Mouse (Mus musculus): ENCODE measurements around the gene Rnf207. TPM values are rescaled to one million over a fixed set of nuclear protein-coding genes. Genes with fewer than 3 reads are reported as not detected.

Rnf207 gene
- polyA plus RNA-seq, 2 experiments = 0.04 to 0.16 TPM

DNA sequence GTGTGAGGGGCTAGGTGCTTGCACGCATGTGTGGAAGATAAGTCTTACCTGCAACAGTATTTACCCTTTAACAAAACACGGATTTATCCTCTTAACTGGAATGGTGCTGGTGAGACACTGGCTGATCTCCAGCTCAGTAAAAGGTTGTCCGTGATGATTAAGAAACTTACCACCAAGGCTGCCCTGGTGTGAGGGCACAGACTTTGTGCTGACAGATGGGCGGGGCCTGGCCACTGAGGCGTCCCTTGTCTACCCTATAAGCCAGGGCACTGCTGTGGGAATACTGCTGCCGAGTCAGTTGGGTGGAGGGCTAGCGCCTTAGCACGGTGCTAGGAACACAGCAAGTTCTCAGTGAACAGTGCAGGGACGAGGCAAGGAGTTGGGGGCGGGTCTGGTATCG, 16.8 kb downstream of the Rnf207 start:
- no peak overlapping the region for H3K4me3 ChIP-seq (ENCODE audit: insufficient read depth in 1 of 2, low read depth in 2 of 2, low read length in 2 of 2)
- no peaks in the 10 kb centered on the region for H3K9me3 ChIP-seq (ENCODE audit: control insufficient read depth, low read length)
- 70% methylated on average over 11 of the region's 11 CpGs for WGBS (ENCODE audit: insufficient replicate concordance)
- H3K9ac ChIP-seq (replicated peaks) = no peak overlapping the region
- H3K4me1 ChIP-seq (replicated peaks; ENCODE audit: control insufficient read depth in 2 of 2, insufficient read depth in 2 of 2, low read length in 1 of 2) = peaks cover 8 to 9% of the 10 kb centered on the region in 2 experiments
- TF ChIP-seq CTCF (IDR thresholded peaks at IDR 0.05; ENCODE audit: low read depth) = no peak
- TF ChIP-seq EP300 (IDR thresholded peaks at IDR 0.05; ENCODE audit: low read depth) = no peak
- peaks cover 9% of the 10 kb centered on the region for H3K36me3 ChIP-seq (replicated peaks; ENCODE audit: control insufficient read depth, insufficient read depth, low read depth)
- ATAC-seq (ENCODE audit: insufficient read depth) = no peak
- H3K4me2 ChIP-seq (ENCODE audit: low read depth) = no peak overlapping the region
- no peak for DNase-seq (ENCODE audit: low read depth in 3 of 3, low spot score in 3 of 3)
- H3K27ac ChIP-seq = no peak overlapping the region
- no peaks in the 10 kb centered on the region for H3K27me3 ChIP-seq (ENCODE audit: control insufficient read depth, insufficient read depth, low read length)

DNA sequence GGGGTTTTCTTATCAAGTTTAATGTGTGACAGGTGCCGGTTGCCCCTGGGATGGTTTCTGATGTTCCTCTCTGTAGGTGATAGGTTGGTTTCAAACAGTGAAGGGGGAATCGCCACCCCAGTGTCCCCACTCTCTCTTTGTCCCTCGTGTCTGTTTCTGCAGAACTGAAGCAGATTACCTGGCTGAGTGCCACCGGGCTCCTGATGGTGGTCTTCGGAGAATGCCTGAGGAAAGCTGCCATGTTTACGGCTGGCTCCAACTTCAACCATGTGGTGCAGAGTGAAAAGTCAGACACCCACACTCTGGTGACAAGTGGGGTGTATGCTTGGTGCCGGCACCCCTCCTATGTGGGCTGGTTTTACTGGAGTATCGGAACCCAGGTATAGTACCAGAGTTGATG, 18.4 kb downstream of the Rnf207 start:
- Histone ChIP-seq H3K36me3 (replicated peaks; ENCODE audit: control insufficient read depth, insufficient read depth, low read depth) (peaks cover 9% of the 10 kb centered on the region), H3K27me3 (ENCODE audit: control insufficient read depth, insufficient read depth, low read length) (no peaks in the 10 kb centered on the region), H3K9me3 (ENCODE audit: control insufficient read depth, low read length) (no peaks in the 10 kb centered on the region), H3K4me3 (ENCODE audit: insufficient read depth in 1 of 2, low read depth in 2 of 2, low read length in 2 of 2) (no peak overlapping the region), H3K4me1 (replicated peaks; ENCODE audit: control insufficient read depth in 2 of 2, insufficient read depth in 2 of 2, low read length in 1 of 2) (peaks cover 16 to 18% of the 10 kb centered on the region in 2 experiments), H3K4me2 (ENCODE audit: low read depth) (no peak overlapping the region), H3K9ac (replicated peaks) (no peak overlapping the region), H3K27ac (no peak overlapping the region)
- ATAC-seq (ENCODE audit: insufficient read depth) = no peak
- DNase-seq (ENCODE audit: low read depth in 3 of 3, low spot score in 3 of 3) = no peak
- TF ChIP-seq CTCF (IDR thresholded peaks at IDR 0.05; ENCODE audit: low read depth) (no peak), EP300 (IDR thresholded peaks at IDR 0.05; ENCODE audit: low read depth) (no peak)
- 81% methylated on average over 8 of the region's 8 CpGs for whole genome bisulfite sequencing (ENCODE audit: insufficient replicate concordance)

- no peak for DNase-seq (ENCODE audit: low read depth in 3 of 3, low spot score in 3 of 3)
- 70% methylated on average over 14 of the region's 14 CpGs for WGBS (ENCODE audit: insufficient replicate concordance)
- Histone ChIP-seq H3K27ac (no peak overlapping the region), H3K9me3 (ENCODE audit: control insufficient read depth, low read length) (no peaks in the 10 kb centered on the region), H3K9ac (replicated peaks) (no peak overlapping the region; the same call in 1 of the 2 replicates), H3K36me3 (replicated peaks; ENCODE audit: control insufficient read depth, insufficient read depth, low read depth) (peaks cover 9% of the 10 kb centered on the region), H3K4me3 (ENCODE audit: insufficient read depth in 1 of 2, low read depth in 2 of 2, low read length in 2 of 2) (no peak overlapping the region), H3K4me1 (replicated peaks; ENCODE audit: control insufficient read depth in 2 of 2, insufficient read depth in 2 of 2, low read length in 1 of 2) (peaks cover 16 to 20% of the 10 kb centered on the region in 2 experiments), H3K4me2 (ENCODE audit: low read depth) (peak overlapping the region; percentile 97), H3K27me3 (ENCODE audit: control insufficient read depth, insufficient read depth, low read length) (no peaks in the 10 kb centered on the region)
- TF ChIP-seq EP300 (IDR thresholded peaks at IDR 0.05; ENCODE audit: low read depth) (no peak), CTCF (IDR thresholded peaks at IDR 0.05; ENCODE audit: low read depth) (no peak)
- ATAC-seq (ENCODE audit: insufficient read depth) = no peak
Measured at GRCm38 (mm10) chr4:152298836-152299235, 20.0 kb downstream of the Rnf207 start.

DNA sequence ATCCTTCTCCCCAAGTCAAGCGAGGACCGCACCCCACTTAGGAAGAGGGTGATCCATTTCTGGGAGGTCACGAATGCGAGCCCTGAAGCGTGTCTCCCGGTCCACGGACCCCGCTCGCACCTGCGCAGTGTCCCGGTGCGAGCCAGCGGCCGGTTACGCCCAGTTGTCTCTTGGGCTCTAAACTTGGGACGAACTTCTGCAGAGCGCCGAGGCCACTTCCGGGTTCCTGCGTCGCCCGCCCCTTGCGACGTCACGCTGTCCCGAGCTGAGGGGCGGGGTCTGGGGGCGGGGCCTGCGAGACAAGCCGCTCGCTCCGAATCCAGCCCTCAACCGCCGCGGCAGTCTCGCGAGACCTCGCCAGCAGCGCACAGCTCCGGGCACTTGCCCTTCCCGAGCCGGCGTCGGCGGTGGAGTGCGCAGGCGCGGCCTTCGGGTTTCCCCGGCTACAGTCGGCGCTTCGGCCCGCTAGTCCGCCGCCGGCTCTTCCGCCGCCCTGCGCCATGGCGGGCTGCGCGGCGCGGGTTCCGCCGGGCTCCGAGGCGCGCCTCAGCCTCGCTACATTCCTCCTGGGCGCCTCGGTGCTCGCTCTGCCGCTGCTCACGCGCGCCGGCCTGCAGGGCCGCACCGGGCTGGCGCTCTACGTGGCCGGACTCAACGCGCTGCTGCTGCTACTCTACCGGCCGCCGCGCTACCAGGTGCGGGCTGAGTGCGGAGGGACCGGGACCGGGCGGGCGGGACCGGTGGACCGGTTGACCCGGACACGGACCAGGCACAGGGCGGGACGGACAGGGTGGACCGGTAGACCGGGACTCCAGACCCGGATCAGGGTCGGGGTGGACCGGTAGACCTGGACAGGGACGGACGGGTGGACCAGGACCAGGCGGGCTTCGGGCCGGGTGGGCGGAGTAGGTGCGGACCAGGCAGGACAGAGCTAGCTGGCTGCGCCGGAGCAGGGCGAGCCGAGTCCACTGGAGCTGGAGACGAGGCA, 21.6 kb downstream of the Rnf207 start, which contains the start of gene Icmt:
Icmt (plus strand) TSS at position 354 of the 988 bp plus-strand sequence.
- WGBS (ENCODE audit: insufficient replicate concordance) = under 1% methylated on average over 119 of the region's 119 CpGs
- peaks cover 16 to 20% of the 10 kb centered on the region in 2 experiments for H3K4me1 ChIP-seq (replicated peaks; ENCODE audit: control insufficient read depth in 2 of 2, insufficient read depth in 2 of 2, low read length in 1 of 2)
- H3K4me2 ChIP-seq (ENCODE audit: low read depth) = peak within 1 kb of the TSS; percentile 97
- H3K27ac ChIP-seq = peak within 1 kb of the TSS; percentile 71
- DNase-seq (ENCODE audit: low read depth in 3 of 3, low spot score in 3 of 3) = peak; percentile 97
- peak within 1 kb of the TSS; percentile 84 to 93 for H3K4me3 ChIP-seq (ENCODE audit: insufficient read depth in 1 of 2, low read depth in 2 of 2, low read length in 2 of 2)
- TF ChIP-seq CTCF (IDR thresholded peaks at IDR 0.05; ENCODE audit: low read depth) (no peak; the same call in 1 of the 2 replicates), EP300 (IDR thresholded peaks at IDR 0.05; ENCODE audit: low read depth) (peak; percentile 66)
- H3K9ac ChIP-seq (replicated peaks) = peak within 1 kb of the TSS; percentile 96
- H3K36me3 ChIP-seq (replicated peaks; ENCODE audit: control insufficient read depth, insufficient read depth, low read depth) = peaks cover 9% of the 10 kb centered on the region
- peaks cover 7% of the 10 kb centered on the region for H3K27me3 ChIP-seq (ENCODE audit: control insufficient read depth, insufficient read depth, low read length)
- H3K9me3 ChIP-seq (ENCODE audit: control insufficient read depth, low read length) = no peaks in the 10 kb centered on the region
- ATAC-seq (ENCODE audit: insufficient read depth) = peak; percentile 95

DNA sequence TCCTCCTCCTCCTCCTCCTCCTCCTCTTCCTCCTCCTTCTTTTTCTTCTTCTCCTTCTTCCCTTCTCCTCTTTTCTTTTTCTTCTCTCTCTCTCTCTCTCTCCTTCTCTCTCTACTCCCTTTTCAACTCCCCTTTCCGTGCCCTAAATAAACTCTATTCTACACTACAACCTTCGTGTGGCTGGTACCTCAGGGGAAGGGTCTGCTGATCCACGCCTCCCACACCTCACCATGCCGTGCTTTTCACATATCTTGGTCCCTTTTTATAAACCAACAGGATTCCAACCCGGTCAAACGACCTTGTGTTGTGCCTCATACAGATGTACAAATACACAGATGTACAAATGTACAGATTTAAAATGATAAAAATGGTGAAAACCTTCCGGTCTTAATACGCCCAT, 22.4 kb downstream of the Rnf207 start:
- Histone ChIP-seq H3K4me1 (replicated peaks; ENCODE audit: control insufficient read depth in 2 of 2, insufficient read depth in 2 of 2, low read length in 1 of 2) (peaks cover 16 to 20% of the 10 kb centered on the region in 2 experiments), H3K4me2 (ENCODE audit: low read depth) (peak overlapping the region; percentile 76), H3K9me3 (ENCODE audit: control insufficient read depth, low read length) (no peaks in the 10 kb centered on the region), H3K9ac (replicated peaks) (peak overlapping the region; percentile 49), H3K27me3 (ENCODE audit: control insufficient read depth, insufficient read depth, low read length) (peaks cover 15% of the 10 kb centered on the region), H3K36me3 (replicated peaks; ENCODE audit: control insufficient read depth, insufficient read depth, low read depth) (peaks cover 9% of the 10 kb centered on the region), H3K27ac (peak overlapping the region; percentile 50), H3K4me3 (ENCODE audit: insufficient read depth in 1 of 2, low read depth in 2 of 2, low read length in 2 of 2) (peak overlapping the region; percentile 84 to 93)
- ATAC-seq (ENCODE audit: insufficient read depth) (no peak), DNase-seq (ENCODE audit: low read depth in 3 of 3, low spot score in 3 of 3) (no peak)
- WGBS (ENCODE audit: insufficient replicate concordance) = 3% methylated on average over 8 of the region's 8 CpGs
- TF ChIP-seq CTCF (IDR thresholded peaks at IDR 0.05; ENCODE audit: low read depth) (no peak), EP300 (IDR thresholded peaks at IDR 0.05; ENCODE audit: low read depth) (no peak)

Data from liver, embryonic 14.5 days (tissue).